Mouse (Mus musculus): ENCODE data around the gene Lrrc63. TPM values are rescaled to one million over a fixed set of nuclear protein-coding genes. Genes with fewer than 3 reads are reported as not detected.
A peak's percentile ranks its signal among the peaks of the same experiment; 100 is the strongest.

The Lrrc63 gene
- total and polyA plus RNA-seq, 2 experiments from 2014 or later, result not detected

DNA sequence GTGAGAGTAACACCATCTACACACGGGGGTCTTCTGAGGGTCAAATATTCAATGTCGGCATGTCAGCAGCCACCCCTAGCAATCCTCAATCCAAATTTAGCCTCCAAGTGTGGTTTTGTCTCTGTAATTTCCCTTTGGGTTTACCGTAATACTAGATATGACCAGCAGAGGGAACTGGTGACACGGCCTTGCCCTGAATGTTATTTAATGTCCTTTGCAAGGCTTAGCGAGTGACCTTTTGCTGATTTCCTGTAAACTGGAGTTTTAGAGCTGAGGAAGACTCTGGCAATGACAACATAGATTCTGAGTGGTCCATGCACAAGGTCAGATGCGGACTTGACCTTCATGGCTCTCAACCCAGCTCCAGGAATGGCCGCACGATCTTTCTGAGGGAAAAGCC is 70.1 kb downstream of the Lrrc63 start:
- H3K9ac ChIP-seq, result no peak overlapping the region
- 48% methylated on average over 8 of the region's 8 CpGs for WGBS
- DNase-seq, result peak; percentile 58
- H3K4me3 ChIP-seq (ENCODE audit: low read depth, low read length), result no peak overlapping the region
- no peaks in the 10 kb centered on the region for H3K27me3 ChIP-seq (ENCODE audit: insufficient read depth, low read length)
- H3K4me2 ChIP-seq (ENCODE audit: low read depth), result no peak overlapping the region
- H3K27ac ChIP-seq (ENCODE audit: low read depth, low read length), result no peak overlapping the region
- no peaks in the 10 kb centered on the region for H3K36me3 ChIP-seq (ENCODE audit: insufficient read depth)
- H3K9me3 ChIP-seq (ENCODE audit: low read length), result no peaks in the 10 kb centered on the region
- no peaks in the 10 kb centered on the region for H3K4me1 ChIP-seq (ENCODE audit: insufficient read depth)
- no peak for ATAC-seq
- peak; percentile 89 for TF ChIP-seq CTCF (IDR thresholded peaks at IDR 0.05; ENCODE audit: low read depth)

- no peaks in the 10 kb centered on the region for H3K9me3 ChIP-seq (ENCODE audit: low read length)
- H3K27ac ChIP-seq (ENCODE audit: low read depth, low read length), result no peak overlapping the region
- H3K36me3 ChIP-seq (ENCODE audit: insufficient read depth), result no peaks in the 10 kb centered on the region
- no peak for TF ChIP-seq CTCF (IDR thresholded peaks at IDR 0.05; ENCODE audit: low read depth)
- no peak overlapping the region for H3K4me2 ChIP-seq (ENCODE audit: low read depth)
- 85% methylated on average over 9 of the region's 9 CpGs for WGBS
- DNase-seq (no peak), ATAC-seq (no peak)
- H3K27me3 ChIP-seq (ENCODE audit: insufficient read depth, low read length), result no peaks in the 10 kb centered on the region
- H3K4me3 ChIP-seq (ENCODE audit: low read depth, low read length), result no peak overlapping the region
- H3K9ac ChIP-seq, result no peak overlapping the region
- no peaks in the 10 kb centered on the region for H3K4me1 ChIP-seq (ENCODE audit: insufficient read depth)
These were observed 73.7 kb downstream of the Lrrc63 start for GRCm38 (mm10) chr14:75056861-75057431.

GRCm38 (mm10) chr14:75054455-75055343 is 76.0 kb downstream of the Lrrc63 start:
- H3K9me3 ChIP-seq (ENCODE audit: low read length), result no peaks in the 10 kb centered on the region
- ATAC-seq, result no peak
- H3K4me2 ChIP-seq (ENCODE audit: low read depth), result no peak overlapping the region
- no peaks in the 10 kb centered on the region for H3K4me1 ChIP-seq (ENCODE audit: insufficient read depth)
- H3K27me3 ChIP-seq (ENCODE audit: insufficient read depth, low read length), result no peaks in the 10 kb centered on the region
- no peak overlapping the region for H3K9ac ChIP-seq
- no peak overlapping the region for H3K4me3 ChIP-seq (ENCODE audit: low read depth, low read length)
- TF ChIP-seq CTCF (IDR thresholded peaks at IDR 0.05; ENCODE audit: low read depth), result no peak
- DNase-seq, result no peak
- WGBS, result 89% methylated on average over 14 of the region's 14 CpGs
- H3K27ac ChIP-seq (ENCODE audit: low read depth, low read length), result no peak overlapping the region
- H3K36me3 ChIP-seq (ENCODE audit: insufficient read depth), result no peaks in the 10 kb centered on the region

DNA sequence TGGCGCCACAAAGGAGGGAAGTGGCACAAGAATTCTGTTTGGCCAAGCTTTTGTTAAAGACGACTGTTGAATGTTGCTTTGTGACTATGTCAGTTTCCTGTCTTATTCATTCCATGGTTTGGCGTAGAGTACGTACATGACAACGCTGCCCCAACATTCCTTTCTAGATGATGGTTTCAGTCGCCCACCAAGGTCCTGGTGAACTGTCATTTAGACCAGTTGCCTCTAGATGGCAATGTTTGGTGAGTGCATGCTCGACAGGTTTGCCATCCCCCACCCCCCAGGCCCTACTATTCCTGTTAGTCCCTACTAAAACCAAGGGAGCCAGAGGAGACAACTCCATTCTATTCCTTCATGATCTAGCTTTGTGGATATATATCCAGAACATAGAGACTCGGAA is 78.2 kb downstream of the Lrrc63 start:
- TF ChIP-seq CTCF (IDR thresholded peaks at IDR 0.05; ENCODE audit: low read depth), result no peak; the same call in 1 of the 2 replicates
- Histone ChIP-seq H3K27ac (ENCODE audit: low read depth, low read length) (no peak overlapping the region), H3K36me3 (ENCODE audit: insufficient read depth) (no peaks in the 10 kb centered on the region), H3K9ac (no peak overlapping the region), H3K4me1 (ENCODE audit: insufficient read depth) (no peaks in the 10 kb centered on the region), H3K27me3 (ENCODE audit: insufficient read depth, low read length) (no peaks in the 10 kb centered on the region), H3K4me2 (ENCODE audit: low read depth) (no peak overlapping the region), H3K4me3 (ENCODE audit: low read depth, low read length) (no peak overlapping the region), H3K9me3 (ENCODE audit: low read length) (no peaks in the 10 kb centered on the region)
- ATAC-seq (no peak), DNase-seq (no peak)
- 70% methylated on average over 8 of the region's 8 CpGs for WGBS

- Histone ChIP-seq H3K9ac (no peak overlapping the region), H3K4me2 (ENCODE audit: low read depth) (no peak overlapping the region), H3K9me3 (ENCODE audit: low read length) (no peaks in the 10 kb centered on the region), H3K4me3 (ENCODE audit: low read depth, low read length) (no peak overlapping the region), H3K4me1 (ENCODE audit: insufficient read depth) (no peaks in the 10 kb centered on the region), H3K27me3 (ENCODE audit: insufficient read depth, low read length) (no peaks in the 10 kb centered on the region), H3K36me3 (ENCODE audit: insufficient read depth) (no peaks in the 10 kb centered on the region), H3K27ac (ENCODE audit: low read depth, low read length) (no peak overlapping the region)
- no peak for TF ChIP-seq CTCF (IDR thresholded peaks at IDR 0.05; ENCODE audit: low read depth)
- ATAC-seq (no peak), DNase-seq (no peak)
- WGBS, result 83% methylated on average over 7 of the region's 7 CpGs
These were observed 85.5 kb downstream of the Lrrc63 start for GRCm38 (mm10) chr14:75045184-75045583.

DNA sequence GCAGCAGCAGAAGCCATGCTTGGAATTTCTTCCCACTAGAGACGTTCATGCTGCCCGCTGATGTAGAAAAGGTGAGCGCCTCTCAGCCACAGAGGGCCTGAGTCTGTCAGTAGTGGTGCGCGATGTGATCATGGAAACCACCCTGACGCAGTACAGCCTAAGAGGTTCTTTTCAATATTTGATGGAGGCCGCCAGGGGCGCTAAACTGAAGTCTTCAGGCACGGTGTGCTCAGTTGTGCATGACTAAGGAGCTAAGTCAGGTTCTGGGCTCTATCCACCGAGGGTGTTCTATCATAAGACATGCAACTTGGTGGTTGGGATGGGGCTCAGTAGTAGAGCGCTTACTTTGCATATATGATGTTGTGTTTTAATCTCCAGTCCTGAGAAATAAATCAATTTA is 95.2 kb downstream of the Lrrc63 start:
- Histone ChIP-seq H3K36me3 (ENCODE audit: insufficient read depth) (no peaks in the 10 kb centered on the region), H3K27ac (ENCODE audit: low read depth, low read length) (no peak overlapping the region), H3K9me3 (ENCODE audit: low read length) (no peaks in the 10 kb centered on the region), H3K4me1 (ENCODE audit: insufficient read depth) (no peaks in the 10 kb centered on the region), H3K4me3 (ENCODE audit: low read depth, low read length) (no peak overlapping the region), H3K4me2 (ENCODE audit: low read depth) (no peak overlapping the region), H3K9ac (no peak overlapping the region), H3K27me3 (ENCODE audit: insufficient read depth, low read length) (no peaks in the 10 kb centered on the region)
- ATAC-seq (0 out of 2 replicates have a peak, but pooled peaks have one; percentile 34), DNase-seq (peak; percentile 8)
- TF ChIP-seq CTCF (IDR thresholded peaks at IDR 0.05; ENCODE audit: low read depth), result peak; percentile 35
- 63% methylated on average over 11 of the region's 11 CpGs for WGBS

Other genes starting within 250 kb of the Lrrc63 start
- 12.6 and 20.8 TPM in 2 replicates for gene Lrch1, start 183.0 kb downstream of the Lrrc63 start, total RNA-seq (2014; rRNA removed)
- 8.1 and 12.7 TPM in 2 replicates for gene Lrch1, start 183.0 kb downstream of the Lrrc63 start, polyA plus RNA-seq (2015; fragmentation: Nextera tagmentation; extraction: Ambion mirVana)
- gene Rubcnl, start 114.9 kb downstream of the Lrrc63 start, total RNA-seq (2014; rRNA removed), result 0.05 and 0.54 TPM in 2 replicates
- gene Rubcnl, start 114.9 kb downstream of the Lrrc63 start, polyA plus RNA-seq (2015; fragmentation: Nextera tagmentation; extraction: Ambion mirVana), result 0.09 and 0.17 TPM in 2 replicates
- 6.5 and 7.5 TPM in 2 replicates for gene Lcp1, start 220 bp upstream of the Lrrc63 start, total RNA-seq (2014; rRNA removed)
- 6.6 and 7.4 TPM in 2 replicates for gene Lcp1, start 220 bp upstream of the Lrrc63 start, polyA plus RNA-seq (2015; fragmentation: Nextera tagmentation; extraction: Ambion mirVana)
- not detected in 2 replicates for gene Cpb2, start 111.4 kb upstream of the Lrrc63 start, total RNA-seq (2014; rRNA removed)
- gene Cpb2, start 111.4 kb upstream of the Lrrc63 start, polyA plus RNA-seq (2015; fragmentation: Nextera tagmentation; extraction: Ambion mirVana), result not detected in 2 replicates
- 21.4 and 25.7 TPM in 2 replicates for gene Zc3h13, start 153.5 kb upstream of the Lrrc63 start, total RNA-seq (2014; rRNA removed)
- gene Zc3h13, start 153.5 kb upstream of the Lrrc63 start, polyA plus RNA-seq (2015; fragmentation: Nextera tagmentation; extraction: Ambion mirVana), result 31.4 and 51.3 TPM in 2 replicates